Mouse (Mus musculus) hindbrain, embryonic 13.5 days (tissue): ENCODE data around the gene Svopl. TPM values are rescaled to one million over a fixed set of nuclear protein-coding genes. Genes with fewer than 3 reads are reported as not detected.
A peak's percentile ranks its signal among the peaks of the same experiment; 100 is the strongest.

Experiments
- ATAC-seq: fragments of 200-750 bp; cut with Nextera tagmentation; 2 replicates; pipeline ENCODE4 v1.8.0; 2017; ENCODE audit warnings: moderate TSS enrichment; ENCODE audit not compliant: low FRiP score
- H3K27ac ChIP-seq: fragments of 300-500 bp; sonication (generic); 2 replicates; pipeline ENCODE4 v1.5.1; 2015; ENCODE audit warnings: inconsistent platforms, mild to moderate bottlenecking, moderate library complexity
- H3K27me3 ChIP-seq: fragments of 300-500 bp; sonication (generic); 2 replicates; pipeline ENCODE4 v1.6.1; 2015; ENCODE audit warnings: mild to moderate bottlenecking, inconsistent platforms
- H3K36me3 ChIP-seq: fragments of 300-500 bp; sonication (generic); 2 replicates; pipeline ENCODE4 v1.6.1; 2015; ENCODE audit warnings: mild to moderate bottlenecking, inconsistent platforms
- H3K4me1 ChIP-seq: fragments of 300-500 bp; sonication (generic); replicated peaks from 2 replicates; pipeline ENCODE4 v1.6.1; 2015; ENCODE audit warnings: inconsistent platforms
- H3K4me2 ChIP-seq: fragments of 300-500 bp; sonication (generic); 2 replicates; pipeline ENCODE4 v1.6.1; 2015; ENCODE audit warnings: inconsistent platforms, mild to moderate bottlenecking, moderate library complexity
- H3K4me3 ChIP-seq: fragments of 300-500 bp; sonication (generic); 2 replicates; pipeline ENCODE4 v1.5.1; 2015; ENCODE audit warnings: mild to moderate bottlenecking, inconsistent platforms
- H3K9ac ChIP-seq: fragments of 300-500 bp; sonication (generic); 2 replicates; pipeline ENCODE4 v1.6.1; 2015; ENCODE audit warnings: mild to moderate bottlenecking, inconsistent platforms
- H3K9me3 ChIP-seq: fragments of 300-500 bp; sonication (generic); 2 replicates; pipeline ENCODE4 v1.6.1; 2016; ENCODE audit warnings: inconsistent platforms
- WGBS: fragments of 180-500 bp; shearing (Covaris S2); methylation state at CpG from one replicate; pipeline ENCODE4 v1.1.7; 2015; 5-methylcytosine and 5-hydroxymethylcytosine counted together
- polyA plus RNA-seq: library from polyadenylated mRNA; unstranded; fragments of >200 nt; fragmentation: Nextera tagmentation; extraction: Ambion mirVana; gene quantifications from 2 replicates; pipeline ENCODE4 v1.2.1, GENCODE M21; 2015

The Svopl gene
- polyA plus RNA-seq = 1.5 and 3.1 TPM in 2 replicates

DNA sequence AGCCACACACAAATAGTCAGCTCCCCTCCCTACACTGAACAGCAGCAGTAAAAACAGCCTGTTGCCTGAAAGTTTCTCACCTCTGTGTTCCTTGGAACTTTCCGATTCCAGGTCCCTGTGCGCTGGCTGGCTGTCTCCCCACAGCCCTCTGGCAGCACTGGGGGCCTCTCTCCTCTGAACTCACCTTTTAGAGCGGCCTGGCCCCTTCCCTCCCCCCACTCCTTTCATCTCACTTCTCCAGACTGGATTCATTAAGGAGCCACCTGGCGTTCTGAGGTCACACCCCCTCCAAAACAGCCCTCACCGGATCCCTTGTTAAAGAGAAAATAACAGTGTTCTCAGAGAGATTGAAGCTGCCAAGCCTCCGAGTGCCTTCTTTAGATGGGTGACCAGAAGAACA is at the start of gene Svopl:
Gene Svopl, minus strand, starts transcription at position 159 of the 400 bp plus-strand sequence.
- no peak within 1 kb of the TSS for H3K27ac ChIP-seq
- H3K4me2 ChIP-seq = no peak within 1 kb of the TSS
- WGBS = 42% methylated on average over 6 of the region's 6 CpGs
- no peaks in the 10 kb centered on the region for H3K9me3 ChIP-seq
- no peak within 1 kb of the TSS for H3K9ac ChIP-seq
- H3K27me3 ChIP-seq = no peaks in the 10 kb centered on the region
- H3K4me1 ChIP-seq = no peaks in the 10 kb centered on the region
- H3K36me3 ChIP-seq = no peaks in the 10 kb centered on the region
- H3K4me3 ChIP-seq = no peak within 1 kb of the TSS
- no peak for ATAC-seq

DNA sequence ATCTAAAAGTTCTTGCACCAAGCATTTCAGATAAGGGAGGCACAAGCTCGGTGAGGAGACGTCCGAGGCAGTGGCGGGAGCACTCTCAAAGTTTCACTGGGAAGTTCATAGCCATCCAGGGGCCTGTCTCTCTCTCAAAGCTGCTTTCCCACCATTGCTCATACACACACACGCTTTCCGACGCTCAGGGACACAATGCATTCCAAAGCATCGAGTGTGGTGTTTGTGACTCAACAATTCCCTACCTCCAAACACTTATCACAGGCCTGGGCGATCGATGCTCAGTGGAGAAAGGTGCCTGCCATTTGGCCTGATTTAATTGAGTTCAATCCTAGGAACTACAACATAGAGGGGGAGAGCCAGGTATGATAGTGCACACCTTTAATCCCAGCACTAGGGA is 47.9 kb upstream of the Svopl start:
- Histone ChIP-seq H3K4me3 (no peak overlapping the region), H3K27ac (no peak overlapping the region), H3K27me3 (no peaks in the 10 kb centered on the region), H3K9me3 (no peaks in the 10 kb centered on the region), H3K9ac (no peak overlapping the region), H3K4me2 (no peak overlapping the region), H3K4me1 (no peaks in the 10 kb centered on the region), H3K36me3 (no peaks in the 10 kb centered on the region)
- ATAC-seq = no peak
- WGBS = 91% methylated on average over 10 of the region's 10 CpGs

DNA sequence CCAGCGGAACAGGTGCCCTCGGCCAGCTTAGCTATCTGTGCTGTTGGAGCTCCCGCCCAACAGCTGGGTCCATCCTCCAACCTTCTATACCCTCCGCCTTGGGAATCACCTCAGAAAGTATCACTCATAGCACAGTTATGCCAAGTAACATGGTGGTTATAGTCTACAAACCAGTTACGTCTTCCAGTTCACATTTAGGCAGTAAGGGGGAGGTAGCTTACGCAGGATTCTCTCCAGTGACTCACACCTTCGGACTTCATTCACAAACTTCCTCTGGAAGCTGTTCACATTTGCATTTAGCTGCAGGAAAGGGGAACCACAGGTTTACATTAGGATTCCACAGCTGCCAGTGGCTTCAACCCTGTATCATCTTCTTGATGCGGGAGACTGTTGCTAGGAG is 45.7 kb upstream of the Svopl start:
- H3K36me3 ChIP-seq = no peaks in the 10 kb centered on the region
- 96% methylated on average over 8 of the region's 8 CpGs for WGBS

DNA sequence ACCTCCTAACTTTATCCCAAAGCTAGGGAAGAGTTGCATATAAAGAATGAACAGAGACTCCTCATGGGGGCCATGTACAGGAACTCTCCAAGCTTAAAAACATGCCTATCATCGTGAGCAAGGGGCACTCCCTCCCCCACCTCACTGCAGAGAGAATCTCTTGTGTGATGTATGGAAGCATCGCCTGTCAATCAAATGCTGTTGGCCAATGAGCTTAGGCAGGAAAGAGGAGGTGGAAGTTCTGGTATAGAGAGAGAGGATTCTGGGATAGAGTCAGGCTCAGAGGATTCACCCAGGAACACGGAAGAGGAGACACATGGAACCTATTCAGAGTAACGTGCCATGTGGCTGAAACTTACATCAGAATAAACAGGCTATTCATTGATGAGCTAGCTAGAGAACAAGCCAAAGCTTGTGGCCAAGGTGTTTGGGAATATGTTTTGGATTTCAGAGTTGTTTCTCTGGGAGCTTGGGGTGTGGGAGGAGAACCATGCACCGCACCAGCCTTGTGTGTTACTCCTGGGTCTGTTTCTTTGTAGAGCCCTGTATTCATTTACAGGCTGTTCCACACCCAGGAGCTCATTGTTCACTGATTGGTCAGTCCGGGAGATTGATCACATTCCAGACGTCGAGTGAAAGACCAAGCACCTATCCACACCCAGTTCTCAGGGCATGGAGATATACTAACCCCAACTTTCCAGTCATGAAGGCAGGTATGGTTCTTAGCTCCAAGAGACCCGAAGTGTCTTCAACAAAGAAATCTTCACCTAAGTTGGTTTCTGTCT is 40.6 kb upstream of the Svopl start:
- no peak overlapping the region for H3K27ac ChIP-seq
- no peaks in the 10 kb centered on the region for H3K36me3 ChIP-seq
- ATAC-seq = no peak
- H3K27me3 ChIP-seq = no peaks in the 10 kb centered on the region
- H3K4me1 ChIP-seq = 0 out of 2 replicates have a peak, but pooled peaks cover 2% of the 10 kb centered on the region
- 74% methylated on average over 9 of the region's 9 CpGs for WGBS
- no peaks in the 10 kb centered on the region for H3K9me3 ChIP-seq
- no peak overlapping the region for H3K4me3 ChIP-seq
- no peak overlapping the region for H3K4me2 ChIP-seq
- no peak overlapping the region for H3K9ac ChIP-seq

More for the DNA sequence above, 45.7 kb upstream of the Svopl start:
- H3K27ac ChIP-seq = no peak overlapping the region
- H3K4me2 ChIP-seq = no peak overlapping the region
- no peak for ATAC-seq
- H3K9ac ChIP-seq = no peak overlapping the region
- H3K4me1 ChIP-seq = no peaks in the 10 kb centered on the region
- no peaks in the 10 kb centered on the region for H3K27me3 ChIP-seq
- no peak overlapping the region for H3K4me3 ChIP-seq
- H3K9me3 ChIP-seq = no peaks in the 10 kb centered on the region

DNA sequence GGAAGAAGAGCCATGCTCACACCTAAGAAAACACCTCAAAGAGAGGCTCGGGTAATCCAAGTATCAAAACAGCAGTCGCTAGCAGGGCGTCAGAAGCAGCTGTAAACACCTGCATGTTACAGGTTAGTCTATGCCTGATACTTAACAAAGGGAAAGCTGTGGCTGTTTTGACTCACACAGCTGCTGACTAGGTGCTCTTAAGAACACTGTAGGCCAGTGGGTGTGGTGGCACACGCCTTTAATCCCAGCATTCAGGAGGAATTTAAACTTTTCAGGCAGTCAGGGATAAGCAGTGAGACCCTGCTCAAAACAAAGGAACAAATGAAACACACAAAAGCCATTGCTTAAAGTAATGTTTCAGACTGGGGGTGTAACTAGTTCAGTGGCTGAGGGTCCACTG is 36.4 kb upstream of the Svopl start:
- Histone ChIP-seq H3K27me3 (no peaks in the 10 kb centered on the region), H3K4me3 (no peak overlapping the region), H3K4me1 (0 out of 2 replicates have a peak, but pooled peaks cover 2% of the 10 kb centered on the region), H3K27ac (no peak overlapping the region), H3K9me3 (no peaks in the 10 kb centered on the region), H3K4me2 (no peak overlapping the region), H3K9ac (no peak overlapping the region), H3K36me3 (no peaks in the 10 kb centered on the region)
- no peak for ATAC-seq
- 61% methylated on average over 4 of the region's 4 CpGs for WGBS

DNA sequence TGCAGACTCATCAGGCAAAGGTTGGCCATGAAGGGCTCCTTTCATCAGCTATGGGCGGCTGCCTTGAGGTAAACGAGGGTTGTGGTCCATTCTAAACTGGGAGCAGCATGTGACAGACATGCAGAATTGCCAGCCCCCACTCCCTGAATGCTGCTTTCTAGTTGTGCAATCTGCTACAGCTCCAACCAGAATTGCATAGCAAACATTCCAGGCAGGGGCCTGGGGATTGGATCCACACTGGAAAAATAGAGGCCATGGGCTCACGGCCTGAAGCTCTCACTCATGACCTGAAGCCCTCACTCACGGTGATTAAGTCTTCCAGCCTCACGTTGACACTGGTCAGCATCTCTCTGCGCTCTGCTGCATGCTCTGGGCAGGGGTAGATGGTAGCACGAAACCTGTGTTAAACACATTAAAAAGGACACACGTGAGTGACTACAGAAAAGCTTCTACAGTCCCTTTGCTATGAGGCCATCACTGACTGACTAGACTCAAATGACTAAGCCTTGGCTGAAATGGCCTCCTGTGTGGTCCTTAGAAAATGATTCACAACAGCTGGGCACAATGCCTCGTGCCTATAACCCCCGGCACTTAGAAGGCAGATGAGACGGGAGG is 35.0 kb upstream of the Svopl start:
- Histone ChIP-seq H3K4me2 (no peak overlapping the region), H3K27ac (no peak overlapping the region), H3K4me1 (0 out of 2 replicates have a peak, but pooled peaks cover 2% of the 10 kb centered on the region), H3K36me3 (no peaks in the 10 kb centered on the region), H3K9me3 (no peaks in the 10 kb centered on the region), H3K27me3 (no peaks in the 10 kb centered on the region), H3K4me3 (no peak overlapping the region), H3K9ac (no peak overlapping the region)
- WGBS = 69% methylated on average over 11 of the region's 11 CpGs
- ATAC-seq = no peak

DNA sequence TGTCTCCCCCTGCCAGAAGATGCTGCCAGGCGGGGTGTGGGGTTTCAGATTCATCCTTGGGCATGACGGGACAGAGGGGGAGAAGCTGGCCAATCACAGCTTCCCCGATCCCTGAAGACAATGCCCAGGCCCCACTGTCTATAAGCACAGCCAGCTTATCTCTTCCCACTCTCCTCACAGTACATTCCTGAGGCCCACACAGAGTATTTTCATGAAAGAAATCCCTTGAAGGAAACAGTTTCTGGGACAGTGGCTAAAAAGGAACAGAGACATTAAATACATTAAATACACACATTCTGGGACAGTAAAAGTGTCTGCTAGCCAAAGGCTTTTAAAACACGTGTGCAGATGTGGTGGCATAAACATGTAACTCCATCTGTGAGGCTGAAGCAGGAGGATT is 33.6 kb upstream of the Svopl start:
- WGBS = 59% methylated on average over 4 of the region's 4 CpGs
- Histone ChIP-seq H3K4me2 (no peak overlapping the region), H3K27ac (no peak overlapping the region), H3K4me3 (no peak overlapping the region), H3K27me3 (no peaks in the 10 kb centered on the region), H3K9me3 (no peaks in the 10 kb centered on the region), H3K4me1 (0 out of 2 replicates have a peak, but pooled peaks cover under 1% of the 10 kb centered on the region), H3K36me3 (no peaks in the 10 kb centered on the region), H3K9ac (no peak overlapping the region)
- ATAC-seq = no peak

DNA sequence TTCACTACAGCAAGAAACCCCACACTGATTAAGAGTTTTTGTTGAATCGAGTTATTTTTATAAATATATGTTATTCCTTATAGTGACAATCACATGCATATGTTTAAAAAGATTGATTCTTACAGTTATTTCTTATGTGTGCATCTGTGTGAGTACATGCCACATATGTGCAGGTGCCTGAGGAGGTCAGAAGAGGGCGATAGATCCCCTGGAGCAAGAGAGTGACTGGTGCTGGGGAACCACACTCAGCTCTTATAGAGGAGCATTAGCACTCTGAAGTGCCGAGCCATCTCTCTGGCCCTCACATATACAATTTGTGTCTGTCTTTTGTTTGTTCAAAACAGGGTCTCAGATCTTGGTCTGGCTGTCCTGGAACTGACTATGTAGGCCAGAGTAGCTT is 26.8 kb upstream of the Svopl start:
- no peaks in the 10 kb centered on the region for H3K27me3 ChIP-seq
- no peak overlapping the region for H3K4me3 ChIP-seq
- H3K4me1 ChIP-seq = no peaks in the 10 kb centered on the region
- no peak overlapping the region for H3K9ac ChIP-seq
- no peaks in the 10 kb centered on the region for H3K9me3 ChIP-seq
- H3K36me3 ChIP-seq = no peaks in the 10 kb centered on the region
- H3K27ac ChIP-seq = no peak overlapping the region
- WGBS = 88% methylated on average over 3 of the region's 3 CpGs
- no peak for ATAC-seq
- no peak overlapping the region for H3K4me2 ChIP-seq

DNA sequence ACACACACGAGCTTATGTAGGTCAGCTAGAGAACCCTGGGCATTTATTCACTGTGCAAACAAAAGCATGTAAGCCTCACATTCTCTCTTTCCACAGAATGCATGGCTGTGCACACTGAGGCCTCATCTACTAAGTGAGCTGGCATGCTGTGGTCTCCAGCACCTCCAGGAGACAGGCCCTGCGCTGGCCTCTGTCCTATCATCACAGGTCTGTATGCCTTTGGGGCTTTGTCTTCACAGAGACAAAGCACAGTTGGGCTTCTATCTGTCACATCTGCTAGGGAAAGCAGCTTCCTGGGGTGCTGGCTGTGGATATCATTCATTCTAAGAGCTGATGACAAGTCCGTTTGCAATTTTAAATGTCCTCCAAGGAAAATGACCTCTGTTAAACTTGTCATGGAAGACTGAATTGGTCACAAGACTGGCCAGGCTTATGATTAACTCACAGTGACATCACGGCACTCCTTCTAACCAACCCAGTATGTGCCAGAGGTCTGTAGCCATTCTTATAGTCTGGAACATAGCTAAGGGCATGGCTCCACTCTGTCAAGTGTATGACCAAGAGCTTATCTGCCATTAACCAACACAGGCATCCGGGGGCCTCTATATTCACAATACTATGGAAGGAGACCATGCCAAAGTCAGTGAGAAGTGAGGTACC is 25.5 kb upstream of the Svopl start:
- Histone ChIP-seq H3K4me3 (no peak overlapping the region), H3K27ac (no peak overlapping the region), H3K27me3 (no peaks in the 10 kb centered on the region), H3K9me3 (no peaks in the 10 kb centered on the region), H3K4me1 (no peaks in the 10 kb centered on the region), H3K9ac (no peak overlapping the region), H3K36me3 (no peaks in the 10 kb centered on the region), H3K4me2 (no peak overlapping the region)
- no peak for ATAC-seq
- 57% methylated on average over 5 of the region's 5 CpGs for WGBS

DNA sequence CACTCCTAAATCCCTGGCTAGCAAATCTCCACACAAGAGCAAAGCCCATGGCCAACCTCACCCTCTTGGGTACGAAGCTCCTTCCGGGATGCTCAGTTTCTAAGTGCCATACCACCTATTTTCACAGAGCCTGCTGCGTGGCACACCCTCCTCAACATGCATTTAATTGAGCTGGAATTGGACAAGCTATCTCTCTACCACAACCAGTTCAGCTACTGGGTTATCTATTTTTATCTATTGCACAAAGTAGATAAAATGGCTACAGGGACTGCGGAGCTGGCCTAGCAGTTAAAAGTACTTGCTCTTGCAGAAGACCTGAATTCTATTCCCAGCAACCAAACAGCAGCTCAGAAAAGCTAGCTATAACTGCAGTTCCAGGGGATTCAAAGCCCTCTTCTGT is 24.5 kb upstream of the Svopl start:
- Histone ChIP-seq H3K4me1 (no peaks in the 10 kb centered on the region), H3K36me3 (no peaks in the 10 kb centered on the region), H3K9ac (no peak overlapping the region), H3K4me3 (no peak overlapping the region), H3K9me3 (no peaks in the 10 kb centered on the region), H3K4me2 (no peak overlapping the region), H3K27me3 (no peaks in the 10 kb centered on the region), H3K27ac (no peak overlapping the region)
- WGBS = 92% methylated on average over 4 of the region's 4 CpGs
- no peak for ATAC-seq

DNA sequence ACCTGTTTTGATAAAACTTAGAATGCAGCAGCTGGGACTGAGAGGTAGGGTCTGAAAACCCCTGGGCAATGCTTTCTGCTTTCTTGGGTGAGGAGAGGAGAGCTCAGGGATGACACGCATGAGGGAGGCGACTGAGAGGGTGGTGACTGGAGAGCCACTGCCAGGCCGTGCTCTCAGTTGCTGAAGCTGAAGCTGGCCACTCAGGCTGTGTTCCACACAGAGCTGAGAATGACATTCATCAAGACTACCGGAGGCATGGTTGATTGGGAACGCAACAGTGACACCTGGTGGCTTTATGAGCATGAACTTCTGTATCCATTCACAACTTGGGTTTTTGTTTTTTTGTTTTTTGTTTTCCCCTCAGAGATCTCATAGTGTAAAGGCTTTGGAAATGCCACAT is 19.4 kb upstream of the Svopl start:
- Histone ChIP-seq H3K27ac (peak overlapping the region; percentile 37; the same call in 1 of the 2 replicates), H3K4me3 (no peak overlapping the region), H3K36me3 (no peaks in the 10 kb centered on the region), H3K9ac (0 out of 2 replicates have a peak overlapping the region, but pooled peaks have one; percentile 19), H3K27me3 (no peaks in the 10 kb centered on the region), H3K4me1 (peaks cover 10% of the 10 kb centered on the region), H3K9me3 (no peaks in the 10 kb centered on the region), H3K4me2 (0 out of 2 replicates have a peak overlapping the region, but pooled peaks have one; percentile 13)
- WGBS = 6% methylated on average over 5 of the region's 5 CpGs
- ATAC-seq = peak; percentile 91

DNA sequence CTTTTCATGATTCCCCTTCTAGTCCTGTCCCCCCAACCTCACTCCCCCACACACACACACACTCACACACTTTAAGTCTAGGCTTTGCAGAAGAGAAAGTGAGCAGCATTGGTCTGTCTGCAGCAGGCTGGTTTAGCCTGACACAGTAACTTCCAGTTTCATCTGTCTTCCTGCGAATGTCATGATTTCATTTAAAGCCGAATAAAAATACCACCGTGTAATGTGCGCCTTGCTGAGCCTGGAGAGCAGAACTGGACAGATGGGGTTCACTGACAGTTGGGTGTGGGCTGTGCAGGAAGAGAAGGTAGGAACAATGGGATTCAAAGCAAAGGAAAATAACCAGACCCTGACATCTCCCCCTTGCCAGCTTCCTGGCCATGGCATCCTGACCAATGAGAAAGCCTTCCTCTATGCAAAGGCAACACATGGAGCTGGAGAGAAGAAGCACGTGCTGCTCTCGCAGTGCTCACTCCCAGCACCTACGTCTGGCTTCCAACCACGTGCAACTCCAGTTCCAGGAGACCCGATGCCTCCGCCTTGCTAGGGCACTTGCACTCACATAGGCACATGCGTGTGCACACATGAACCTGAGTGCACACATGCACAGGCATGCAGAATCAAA is 18.8 kb upstream of the Svopl start:
- H3K27me3 ChIP-seq = no peaks in the 10 kb centered on the region
- H3K4me1 ChIP-seq = peaks cover 10% of the 10 kb centered on the region
- ATAC-seq = peak; percentile 57; the same call in 1 of the 2 replicates
- WGBS = 76% methylated on average over 11 of the region's 11 CpGs
- H3K9me3 ChIP-seq = no peaks in the 10 kb centered on the region
- 0 out of 2 replicates have a peak overlapping the region, but pooled peaks have one; percentile 13 for H3K4me2 ChIP-seq
- no peak overlapping the region for H3K27ac ChIP-seq
- 0 out of 2 replicates have a peak overlapping the region, but pooled peaks have one; percentile 19 for H3K9ac ChIP-seq
- no peaks in the 10 kb centered on the region for H3K36me3 ChIP-seq
- H3K4me3 ChIP-seq = no peak overlapping the region
